Mouse (Mus musculus) embryonic facial prominence, embryonic 11.5 days (tissue): Measurements from ENCODE around the gene Dock7. TPM values are rescaled to one million over a fixed set of nuclear protein-coding genes. Genes with fewer than 3 reads are reported as not detected.
A peak's percentile ranks its signal among the peaks of the same experiment; 100 is the strongest.

Source experiments
- ATAC-seq: fragments of 200-750 bp; cut with Nextera tagmentation; replicated peaks from 2 replicates; pipeline ENCODE4 v1.8.0; 2017; ENCODE audit warnings: low read depth; ENCODE audit not compliant: insufficient number of reproducible peaks, low FRiP score, low TSS enrichment
- DNase-seq: peaks from one replicate; pipeline ENCODE4 v3.0.0-alpha.2; 2015; ENCODE audit warnings: low spot score
- H3K27ac ChIP-seq: fragments of 300-500 bp; sonication (generic); replicated peaks from 2 replicates; pipeline ENCODE4 v1.5.1; 2014; ENCODE audit warnings: mild to moderate bottlenecking, low read depth, low read length, control low read depth
- H3K27me3 ChIP-seq: fragments of 300-500 bp; sonication (generic); 2 replicates; pipeline ENCODE4 v1.6.1; 2014; ENCODE audit warnings: mild to moderate bottlenecking, low read length, moderate library complexity, mixed read lengths; ENCODE audit not compliant: control insufficient read depth, insufficient read depth
- H3K36me3 ChIP-seq: fragments of 300-500 bp; sonication (generic); replicated peaks from 2 replicates; pipeline ENCODE4 v1.6.1; 2014; ENCODE audit warnings: low read depth, mild to moderate bottlenecking, low read length, moderate library complexity, mixed read lengths; ENCODE audit not compliant: control insufficient read depth, insufficient read depth
- H3K4me1 ChIP-seq: fragments of 300-500 bp; sonication (generic); 2 replicates; pipeline ENCODE4 v1.6.1; 2014; ENCODE audit warnings: low read length, mixed read lengths; ENCODE audit not compliant: control insufficient read depth, insufficient read depth
- H3K4me2 ChIP-seq: fragments of 300-500 bp; sonication (generic); 2 replicates; pipeline ENCODE4 v1.6.1; 2014; ENCODE audit warnings: low read depth, mild to moderate bottlenecking, control low read depth, low read length, moderate library complexity
- H3K4me3 ChIP-seq: fragments of 300-500 bp; sonication (generic); 2 replicates; pipeline ENCODE4 v1.5.1; 2014; ENCODE audit warnings: low read depth, low read length, control low read depth
- H3K9ac ChIP-seq: fragments of 300-500 bp; sonication (generic); replicated peaks from 2 replicates; pipeline ENCODE4 v1.6.1; 2014; ENCODE audit warnings: mild to moderate bottlenecking, control low read depth, low read length
- H3K9me3 ChIP-seq: fragments of 300-500 bp; sonication (generic); replicated peaks from 2 replicates; pipeline ENCODE4 v1.6.1; 2016; ENCODE audit warnings: mild to moderate bottlenecking, low read length, inconsistent platforms, mixed read lengths; ENCODE audit not compliant: control insufficient read depth
- WGBS: fragments of 180-500 bp; shearing (Covaris S2); extraction: QIAGEN DNeasy Blood & Tissue Kit; methylation state at CpG from one replicate; pipeline ENCODE4 v1.1.7; 2014; 5-methylcytosine and 5-hydroxymethylcytosine counted together
- polyA plus RNA-seq: library from polyadenylated mRNA; unstranded; fragments of >200 nt; fragmentation: Nextera tagmentation; extraction: Ambion mirVana; gene quantifications from 2 replicates; pipeline ENCODE4 v1.2.1, GENCODE M21; 2014

The Dock7 gene
- polyA plus RNA-seq, 1 experiment from 2014 or later = 106 TPM

DNA sequence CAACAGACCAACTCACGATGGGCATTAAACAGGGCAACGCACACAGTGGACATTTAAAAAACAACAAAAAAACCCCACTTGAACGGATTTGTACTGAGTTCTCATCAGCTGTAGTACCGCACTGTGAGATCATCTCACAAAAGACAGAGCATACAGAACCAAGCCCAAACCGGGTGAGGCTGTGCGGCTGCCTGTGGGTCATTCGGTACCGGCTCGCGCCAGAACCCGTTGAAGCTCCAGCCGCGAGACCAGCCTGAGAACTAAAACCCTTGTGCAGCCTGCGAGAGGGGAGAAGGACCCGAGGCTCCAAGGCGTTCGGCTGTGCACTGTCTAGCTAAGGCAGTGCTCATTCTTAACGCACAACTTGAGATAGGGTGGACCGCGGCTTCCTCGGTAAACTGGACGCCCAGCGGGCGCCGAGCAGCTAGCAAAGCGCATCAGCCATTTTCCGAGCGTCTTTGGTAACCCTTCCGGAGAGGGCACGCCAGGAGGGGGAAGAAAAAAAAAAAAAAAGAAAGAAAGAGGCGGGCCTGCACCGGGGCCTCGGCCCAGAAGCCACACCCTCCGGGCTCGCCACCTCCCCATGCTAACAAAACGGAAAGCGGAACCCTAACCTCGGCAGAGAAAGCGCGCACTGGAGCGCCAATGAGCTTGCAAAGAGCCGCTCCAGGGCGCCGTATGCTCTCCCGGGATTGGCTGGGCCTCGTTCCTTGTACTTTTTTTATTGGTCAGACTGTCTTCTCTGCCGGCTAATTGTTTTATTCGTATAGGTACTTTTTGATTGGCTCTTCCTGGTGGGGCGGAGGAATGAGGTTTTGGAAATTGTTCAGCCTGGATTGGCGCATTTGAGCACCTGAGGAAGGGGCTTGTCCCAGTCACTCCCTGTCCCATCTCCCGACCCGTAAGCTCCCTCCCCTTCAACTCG, 197.8 kb downstream of the Dock7 start:
- peak; percentile 96 for ATAC-seq
- H3K4me2 ChIP-seq = peak overlapping the region; percentile 78
- peak overlapping the region; percentile 99 for H3K4me3 ChIP-seq
- 0 out of 2 replicates have a peak, but pooled peaks cover 2% of the 10 kb centered on the region for H3K4me1 ChIP-seq
- under 1% methylated on average over 53 of the region's 53 CpGs for WGBS
- peak overlapping the region; percentile 93 for H3K9ac ChIP-seq
- H3K36me3 ChIP-seq = no peaks in the 10 kb centered on the region
- H3K9me3 ChIP-seq = no peaks in the 10 kb centered on the region
- peak; percentile 99 for DNase-seq
- H3K27ac ChIP-seq = peak overlapping the region; percentile 100
- H3K27me3 ChIP-seq = no peaks in the 10 kb centered on the region

DNA sequence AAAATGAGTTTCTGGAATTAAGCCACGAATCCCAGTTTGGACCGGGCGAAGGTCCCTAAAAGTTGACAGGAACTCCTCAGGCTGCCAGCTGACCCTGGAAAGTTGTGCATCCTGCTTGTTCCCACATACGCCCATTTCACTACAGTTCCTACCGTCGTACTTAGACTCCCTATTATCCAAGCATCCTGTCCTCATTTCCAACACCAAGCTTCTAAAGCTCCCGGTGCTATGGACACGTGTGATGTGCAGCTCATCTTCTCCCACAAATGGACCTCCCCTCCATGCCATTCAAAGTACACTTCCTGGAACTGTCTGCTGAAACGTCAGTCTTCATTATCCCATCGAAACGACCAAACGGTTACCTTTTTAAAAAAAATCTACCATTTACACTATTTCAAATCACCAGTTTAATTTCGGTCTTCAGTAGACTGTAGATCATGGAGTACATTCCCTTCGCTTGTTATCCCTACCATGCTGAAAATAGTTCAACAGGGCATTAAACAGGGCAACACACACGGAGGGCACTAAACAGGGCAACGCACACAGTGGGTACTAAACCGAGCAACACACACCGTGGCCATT, 198.6 kb downstream of the Dock7 start:
- ATAC-seq (no peak), DNase-seq (peak; percentile 29)
- Histone ChIP-seq H3K4me2 (peak overlapping the region; percentile 78), H3K9ac (peak overlapping the region; percentile 93), H3K4me3 (peak overlapping the region; percentile 99), H3K9me3 (no peaks in the 10 kb centered on the region), H3K4me1 (0 out of 2 replicates have a peak, but pooled peaks cover 2% of the 10 kb centered on the region), H3K27ac (peak overlapping the region; percentile 87), H3K27me3 (no peaks in the 10 kb centered on the region), H3K36me3 (no peaks in the 10 kb centered on the region)
- WGBS = 16% methylated on average over 18 of the region's 18 CpGs

DNA sequence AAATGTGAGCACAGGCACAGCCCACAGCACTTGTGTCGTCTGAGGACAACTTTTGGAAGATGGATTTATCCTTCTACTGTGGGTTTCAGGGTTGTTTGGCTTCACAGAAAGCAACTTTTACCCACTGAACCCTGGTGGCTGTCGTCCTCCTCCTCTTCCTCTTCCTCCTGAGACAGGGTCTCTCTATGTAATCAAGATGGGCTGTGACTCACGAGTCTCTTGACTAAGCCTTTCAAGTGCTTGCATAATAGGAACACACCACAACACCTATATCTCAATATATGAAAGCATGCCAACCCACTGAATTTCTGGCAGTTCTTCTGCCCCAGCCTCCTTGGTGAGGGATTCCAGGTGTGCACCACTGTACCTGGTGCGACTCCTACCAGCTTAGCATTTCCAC, 199.8 kb downstream of the Dock7 start:
- ATAC-seq (no peak), DNase-seq (no peak)
- Histone ChIP-seq H3K27me3 (no peaks in the 10 kb centered on the region), H3K4me3 (no peak overlapping the region), H3K27ac (no peak overlapping the region), H3K4me2 (no peak overlapping the region), H3K9ac (no peak overlapping the region), H3K4me1 (0 out of 2 replicates have a peak, but pooled peaks cover 2% of the 10 kb centered on the region), H3K36me3 (no peaks in the 10 kb centered on the region), H3K9me3 (no peaks in the 10 kb centered on the region)
- WGBS = 86% methylated on average over 4 of the region's 4 CpGs

DNA sequence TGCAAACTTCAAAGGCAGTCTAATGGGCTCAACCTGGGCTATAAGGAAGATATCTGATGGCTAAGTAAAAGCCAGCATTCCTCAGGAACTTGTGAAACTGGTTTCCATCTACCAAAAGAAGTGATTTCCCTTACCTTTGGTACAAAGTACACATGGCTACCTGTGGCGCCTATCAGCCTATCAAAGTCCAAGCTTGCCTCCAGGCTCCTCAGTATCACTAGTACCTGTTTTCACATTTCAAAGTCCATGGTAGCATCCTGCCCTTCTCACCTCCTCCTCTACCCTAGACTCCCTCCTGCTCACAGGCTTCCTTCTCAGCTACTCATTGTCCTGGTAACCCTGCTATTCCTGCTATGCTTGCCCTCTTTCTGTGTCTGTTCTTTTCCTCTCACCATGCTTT, 202.5 kb downstream of the Dock7 start:
- no peaks in the 10 kb centered on the region for H3K27me3 ChIP-seq
- ATAC-seq = no peak
- no peak overlapping the region for H3K9ac ChIP-seq
- no peak overlapping the region for H3K4me3 ChIP-seq
- 0 out of 2 replicates have a peak, but pooled peaks cover 2% of the 10 kb centered on the region for H3K4me1 ChIP-seq
- H3K4me2 ChIP-seq = no peak overlapping the region
- no peaks in the 10 kb centered on the region for H3K9me3 ChIP-seq
- 93% methylated on average over 1 of the region's 1 CpGs for WGBS
- H3K27ac ChIP-seq = no peak overlapping the region
- DNase-seq = no peak
- no peaks in the 10 kb centered on the region for H3K36me3 ChIP-seq

DNA sequence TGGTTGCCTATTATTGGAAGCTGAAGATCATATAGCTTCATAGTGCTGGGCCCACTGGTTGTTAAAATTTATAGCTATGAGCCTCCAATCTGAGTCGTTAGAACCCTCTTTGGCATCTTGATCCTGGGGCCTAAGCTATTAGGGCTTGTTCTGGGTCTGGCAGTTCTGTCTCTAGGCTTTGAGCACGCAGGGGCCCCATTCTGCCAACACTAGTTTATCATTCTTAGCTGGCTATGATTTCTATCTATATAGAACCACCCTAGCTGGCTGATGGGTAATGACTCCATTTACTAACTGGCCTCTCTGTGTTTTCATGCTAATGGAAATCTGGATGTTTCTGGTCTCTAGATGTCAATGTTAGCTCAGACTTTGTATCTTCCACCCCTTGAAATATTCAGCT, 203.0 kb downstream of the Dock7 start:
- Histone ChIP-seq H3K9ac (no peak overlapping the region), H3K36me3 (no peaks in the 10 kb centered on the region), H3K27me3 (no peaks in the 10 kb centered on the region), H3K4me1 (0 out of 2 replicates have a peak, but pooled peaks cover 2% of the 10 kb centered on the region), H3K4me3 (no peak overlapping the region), H3K27ac (no peak overlapping the region), H3K9me3 (no peaks in the 10 kb centered on the region), H3K4me2 (no peak overlapping the region)
- ATAC-seq (no peak), DNase-seq (no peak)
- 82% methylated on average over 2 of the region's 2 CpGs for WGBS

DNA sequence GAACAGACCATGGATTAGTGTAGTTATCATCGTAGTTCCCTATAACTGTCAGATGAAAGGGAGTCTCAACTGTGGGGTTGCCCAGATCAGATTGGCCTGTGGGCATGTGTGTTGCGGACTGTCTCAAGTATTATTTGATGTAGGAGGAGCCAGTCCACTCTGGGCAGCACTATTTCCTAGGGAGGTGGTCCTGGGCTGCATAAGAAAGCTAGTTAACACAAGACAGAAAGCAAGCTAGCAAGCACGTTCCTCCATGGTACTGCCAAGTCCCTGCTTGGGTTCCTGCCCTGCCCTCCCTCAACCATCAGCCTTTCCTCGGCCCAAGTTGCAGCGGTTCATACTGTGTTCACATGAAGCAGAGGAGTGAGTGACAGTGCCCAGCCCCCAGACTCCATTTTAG, 210.5 kb downstream of the Dock7 start:
- Histone ChIP-seq H3K9ac (no peak overlapping the region), H3K4me3 (no peak overlapping the region), H3K9me3 (no peaks in the 10 kb centered on the region), H3K4me2 (no peak overlapping the region), H3K4me1 (no peaks in the 10 kb centered on the region), H3K36me3 (no peaks in the 10 kb centered on the region), H3K27me3 (no peaks in the 10 kb centered on the region), H3K27ac (no peak overlapping the region)
- no peak for DNase-seq
- 89% methylated on average over 5 of the region's 5 CpGs for WGBS
- no peak for ATAC-seq

DNA sequence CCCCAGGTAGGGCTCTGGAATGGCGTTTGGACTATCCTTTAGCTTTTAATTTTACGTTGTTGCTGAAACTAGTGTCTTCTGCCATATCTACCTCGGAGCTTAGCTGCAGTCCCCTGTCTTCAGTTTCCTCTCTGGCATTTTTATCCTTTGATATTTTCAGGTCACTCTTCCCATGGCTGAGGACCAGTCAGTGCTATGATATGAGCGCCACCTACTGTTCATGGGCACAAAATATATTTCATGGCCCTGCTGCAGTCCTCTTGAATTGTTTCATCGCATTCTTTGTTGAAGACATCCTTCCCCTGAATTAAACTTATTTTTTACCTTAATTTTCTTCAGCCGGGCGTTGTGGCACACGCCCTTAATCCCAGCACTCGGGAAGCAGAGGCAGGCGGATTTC, 233.6 kb downstream of the Dock7 start:
- Histone ChIP-seq H3K4me2 (no peak overlapping the region), H3K36me3 (no peaks in the 10 kb centered on the region), H3K27me3 (no peaks in the 10 kb centered on the region), H3K27ac (no peak overlapping the region), H3K4me3 (no peak overlapping the region), H3K9ac (no peak overlapping the region), H3K4me1 (no peaks in the 10 kb centered on the region), H3K9me3 (no peaks in the 10 kb centered on the region)
- DNase-seq (peak; percentile 88), ATAC-seq (peak; percentile 70; the same call in 1 of the 2 replicates)
- 18% methylated on average over 10 of the region's 10 CpGs for WGBS
